Mouse (Mus musculus) bone marrow macrophage, adult 2 months (primary cell): ENCODE data around the gene Ubqln4.

Experiments
- CTCF ChIP-seq: IDR thresholded peaks from 2 replicates; pipeline ENCODE4 v1.5.1; 2012; ENCODE audit warnings: low read depth, mild to moderate bottlenecking, low read length, moderate library complexity
- POLR2A ChIP-seq: IDR thresholded peaks from 2 replicates; pipeline ENCODE4 v1.6.1; 2012; ENCODE audit warnings: mild to moderate bottlenecking, low read depth, low read length, borderline replicate concordance

GRCm38 (mm10) chr3:88535527-88535926 is 18.0 kb upstream of the Ubqln4 start:
- no peak for TF ChIP-seq POLR2A
- TF ChIP-seq CTCF, result no peak
